Mouse (Mus musculus) midbrain, embryonic 14.5 days (tissue): ENCODE data around the gene Smg9. TPM values are rescaled to one million over a fixed set of nuclear protein-coding genes. Genes with fewer than 3 reads are reported as not detected.

ENCODE experiments used
- ATAC-seq: fragments of 200-750 bp; cut with Nextera tagmentation; 2 replicates; pipeline ENCODE4 v1.8.0; 2017; ENCODE audit warnings: moderate number of reproducible peaks, moderate library complexity; ENCODE audit not compliant: low FRiP score, low TSS enrichment
- DNase-seq: peaks from one replicate; pipeline ENCODE4 v3.0.0-alpha.2; 2015
- H3K27ac ChIP-seq: fragments of 300-500 bp; sonication (generic); replicated peaks from 2 replicates; pipeline ENCODE4 v1.5.1; 2014; ENCODE audit warnings: mild to moderate bottlenecking, low read depth, low read length, moderate library complexity
- H3K27me3 ChIP-seq: fragments of 300-500 bp; sonication (generic); 2 replicates; pipeline ENCODE4 v1.6.1; 2014; ENCODE audit warnings: low read length, control low read depth, mixed read lengths; ENCODE audit not compliant: control insufficient read depth, insufficient read depth
- H3K36me3 ChIP-seq: fragments of 300-500 bp; sonication (generic); 2 replicates; pipeline ENCODE4 v1.6.1; 2014; ENCODE audit warnings: low read length, control low read depth; ENCODE audit not compliant: control insufficient read depth, insufficient read depth
- H3K4me1 ChIP-seq: fragments of 300-500 bp; sonication (generic); 2 replicates; pipeline ENCODE4 v1.6.1; 2014; ENCODE audit warnings: mild to moderate bottlenecking, antibody characterized with exemption, low read length, control low read depth; ENCODE audit not compliant: control insufficient read depth, insufficient read depth
- H3K4me2 ChIP-seq: fragments of 300-500 bp; sonication (generic); 2 replicates; pipeline ENCODE4 v1.6.1; 2014; ENCODE audit warnings: mild to moderate bottlenecking, low read length, moderate library complexity
- H3K4me3 ChIP-seq: fragments of 300-500 bp; sonication (generic); replicated peaks from 2 replicates; pipeline ENCODE4 v1.5.1; 2014; ENCODE audit warnings: low read depth, low read length
- H3K9ac ChIP-seq: fragments of 300-500 bp; sonication (generic); replicated peaks from 2 replicates; pipeline ENCODE4 v1.6.1; 2014; ENCODE audit warnings: mild to moderate bottlenecking, low read length, moderate library complexity
- H3K9me3 ChIP-seq: fragments of 300-500 bp; sonication (generic); 2 replicates; pipeline ENCODE4 v1.6.1; 2016; ENCODE audit warnings: low read length, control low read depth, mixed read lengths; ENCODE audit not compliant: control insufficient read depth
- WGBS: fragments of 180-500 bp; shearing (Covaris S2); extraction: QIAGEN DNeasy Blood & Tissue Kit; methylation state at CpG from one replicate; pipeline ENCODE4 v1.1.7; 2014; 5-methylcytosine and 5-hydroxymethylcytosine counted together
- polyA plus RNA-seq: library from polyadenylated mRNA; unstranded; fragments of >200 nt; fragmentation: Nextera tagmentation; extraction: Ambion mirVana; gene quantifications from 2 replicates; pipeline ENCODE4 v1.2.1, GENCODE M21; 2014

Gene Smg9
- polyA plus RNA-seq, 1 experiment from 2014 or later = 33.3 TPM

GRCm38 (mm10) chr7:24467886-24468285, 68.5 kb downstream of the Smg9 start:
- no peak for DNase-seq

GRCm38 (mm10) chr7:24469126-24469525, 69.7 kb downstream of the Smg9 start:
- WGBS = 88% methylated on average over 3 of the region's 3 CpGs
- no peaks in the 10 kb centered on the region for H3K27me3 ChIP-seq
- H3K4me3 ChIP-seq = no peak overlapping the region
- H3K9ac ChIP-seq = no peak overlapping the region
- no peak overlapping the region for H3K27ac ChIP-seq
- H3K4me1 ChIP-seq = no peaks in the 10 kb centered on the region
- no peaks in the 10 kb centered on the region for H3K9me3 ChIP-seq
- H3K4me2 ChIP-seq = no peak overlapping the region
- ATAC-seq (no peak), DNase-seq (no peak)
- no peaks in the 10 kb centered on the region for H3K36me3 ChIP-seq

More at GRCm38 (mm10) chr7:24467886-24468285, 68.5 kb downstream of the Smg9 start:
- H3K27me3 ChIP-seq = no peaks in the 10 kb centered on the region
- no peaks in the 10 kb centered on the region for H3K4me1 ChIP-seq
- WGBS = 83% methylated on average over 5 of the region's 5 CpGs
- no peaks in the 10 kb centered on the region for H3K36me3 ChIP-seq
- no peaks in the 10 kb centered on the region for H3K9me3 ChIP-seq
- ATAC-seq = no peak
- no peak overlapping the region for H3K9ac ChIP-seq
- H3K4me2 ChIP-seq = no peak overlapping the region
- no peak overlapping the region for H3K4me3 ChIP-seq
- H3K27ac ChIP-seq = no peak overlapping the region

DNA sequence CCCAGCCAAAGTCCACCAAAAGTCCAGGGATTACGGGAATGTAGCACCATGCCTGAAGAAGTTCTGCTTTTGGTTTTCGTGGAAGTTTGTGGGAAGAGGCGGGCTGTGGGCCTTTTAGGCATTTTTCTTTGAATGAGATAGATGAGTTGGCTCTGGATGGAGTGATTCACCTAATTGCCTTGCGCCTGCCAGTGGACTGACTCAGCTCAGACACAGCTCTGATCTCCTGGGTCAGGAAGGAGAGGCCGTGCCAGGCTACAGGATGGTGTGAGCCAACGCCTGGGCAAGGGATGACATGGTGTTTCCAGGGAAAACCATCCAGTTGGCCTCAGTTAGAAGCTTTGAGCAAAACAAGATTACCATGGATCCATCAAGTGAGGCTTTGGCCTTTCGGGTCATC, 70.9 kb downstream of the Smg9 start:
- no peaks in the 10 kb centered on the region for H3K27me3 ChIP-seq
- DNase-seq = no peak
- H3K4me3 ChIP-seq = no peak overlapping the region
- no peak for ATAC-seq
- no peaks in the 10 kb centered on the region for H3K36me3 ChIP-seq
- H3K9me3 ChIP-seq = no peaks in the 10 kb centered on the region
- 97% methylated on average over 7 of the region's 7 CpGs for WGBS
- no peak overlapping the region for H3K9ac ChIP-seq
- no peak overlapping the region for H3K4me2 ChIP-seq
- no peaks in the 10 kb centered on the region for H3K4me1 ChIP-seq
- H3K27ac ChIP-seq = no peak overlapping the region

Other genes starting within 250 kb of the Smg9 start
- gene Zfp114, start 224.6 kb upstream of the Smg9 start, polyA plus RNA-seq = 2.5 and 4.3 TPM in 2 replicates
- gene Zfp111, start 188.2 kb upstream of the Smg9 start, polyA plus RNA-seq = 3.1 and 6.6 TPM in 2 replicates
- 2.7 and 3.7 TPM in 2 replicates for gene Zfp109, start 162.1 kb upstream of the Smg9 start, polyA plus RNA-seq
- 6.2 and 6.6 TPM in 2 replicates for gene Zfp108, start 144.8 kb upstream of the Smg9 start, polyA plus RNA-seq
- 5.9 and 8.7 TPM in 2 replicates for gene Zfp93, start 129.2 kb upstream of the Smg9 start, polyA plus RNA-seq
- 34.2 and 34.3 TPM in 2 replicates for gene Zfp61, start 98.4 kb upstream of the Smg9 start, polyA plus RNA-seq
- 18.9 and 19.2 TPM in 2 replicates for gene Zfp94, start 83.0 kb upstream of the Smg9 start, polyA plus RNA-seq
- gene Tescl, start 65.7 kb upstream of the Smg9 start, polyA plus RNA-seq = not detected in 2 replicates
- not detected in 2 replicates for gene Lypd5, start 50.4 kb upstream of the Smg9 start, polyA plus RNA-seq
- 0.43 and 0.45 TPM in 2 replicates for gene Kcnn4, start 29.4 kb upstream of the Smg9 start, polyA plus RNA-seq
- not detected in 2 replicates for gene Irgc1, start 52.7 kb downstream of the Smg9 start, polyA plus RNA-seq
- 1.1 and 2.6 TPM in 2 replicates for gene Plaur, start 62.9 kb downstream of the Smg9 start, polyA plus RNA-seq
- gene Cadm4, start 82.4 kb downstream of the Smg9 start, polyA plus RNA-seq = 26.2 and 63.4 TPM in 2 replicates
- gene Zfp428, start 107.4 kb downstream of the Smg9 start, polyA plus RNA-seq = 216 and 303 TPM in 2 replicates
- gene AC161166.1, start 112.8 kb downstream of the Smg9 start, polyA plus RNA-seq = 0.93 and 1.8 TPM in 2 replicates
- gene Irgq, start 131.1 kb downstream of the Smg9 start, polyA plus RNA-seq = 24.6 and 30.3 TPM in 2 replicates
- gene Pinlyp, start 146.5 kb downstream of the Smg9 start, polyA plus RNA-seq = not detected in 2 replicates
- 55.0 and 55.8 TPM in 2 replicates for gene Xrcc1, start 146.7 kb downstream of the Smg9 start, polyA plus RNA-seq
- 18.5 and 24.2 TPM in 2 replicates for gene Ethe1, start 187.9 kb downstream of the Smg9 start, polyA plus RNA-seq
- 9.2 and 12.1 TPM in 2 replicates for gene Zfp575, start 188.0 kb downstream of the Smg9 start, polyA plus RNA-seq
- not detected in 2 replicates for gene Phldb3, start 211.1 kb downstream of the Smg9 start, polyA plus RNA-seq
- 0.13 and 0.26 TPM in 2 replicates for gene Lypd3, start 236.9 kb downstream of the Smg9 start, polyA plus RNA-seq